Mouse (Mus musculus) right cerebral cortex, postnatal 25 days (tissue): ENCODE measurements around the gene Casq1.

Experiments used
- DNase-seq: peaks from one replicate; pipeline ENCODE4 v3.0.0; 2022

The Casq1 gene

DNA sequence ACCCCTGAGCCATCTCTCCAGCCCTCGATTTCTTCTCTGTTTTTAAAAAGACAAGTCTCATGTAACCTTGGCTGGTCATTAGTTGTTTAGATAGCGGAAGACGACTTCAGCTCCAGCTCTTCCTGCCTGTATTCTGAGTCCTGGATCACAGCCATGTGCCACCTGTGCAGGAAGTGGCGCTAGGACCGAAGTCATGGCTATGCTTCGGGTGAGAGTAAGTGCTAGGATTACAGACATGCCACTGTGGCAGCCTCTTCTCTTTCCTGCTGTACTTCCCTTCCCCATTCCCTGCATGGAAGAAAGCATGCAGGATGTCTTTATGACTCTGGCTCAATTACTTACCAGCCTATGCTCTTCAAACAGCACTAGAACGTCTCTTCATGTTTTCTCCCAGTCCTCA, 40.6 kb downstream of the Casq1 start:
- no peak for DNase-seq

DNA sequence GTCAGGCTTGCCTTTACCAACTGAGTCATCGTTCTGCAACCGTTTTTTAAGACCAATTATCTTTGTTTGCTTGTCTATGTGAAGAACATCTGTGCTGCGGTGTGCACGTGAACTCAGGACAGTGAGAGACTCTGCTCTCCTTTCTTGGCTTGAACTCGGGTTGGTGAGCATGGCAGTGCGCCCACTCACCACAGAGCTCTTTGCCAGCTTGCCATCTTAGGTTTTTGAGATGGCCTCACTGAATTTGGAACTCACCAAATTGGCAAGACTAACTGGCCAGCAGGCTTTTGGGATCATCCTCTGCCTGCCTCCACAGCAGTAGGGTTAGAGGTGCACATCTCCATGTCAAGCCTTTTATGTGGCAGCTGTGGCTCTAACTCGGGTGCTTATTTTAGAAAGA, 41.9 kb downstream of the Casq1 start:
- DNase-seq = no peak

DNA sequence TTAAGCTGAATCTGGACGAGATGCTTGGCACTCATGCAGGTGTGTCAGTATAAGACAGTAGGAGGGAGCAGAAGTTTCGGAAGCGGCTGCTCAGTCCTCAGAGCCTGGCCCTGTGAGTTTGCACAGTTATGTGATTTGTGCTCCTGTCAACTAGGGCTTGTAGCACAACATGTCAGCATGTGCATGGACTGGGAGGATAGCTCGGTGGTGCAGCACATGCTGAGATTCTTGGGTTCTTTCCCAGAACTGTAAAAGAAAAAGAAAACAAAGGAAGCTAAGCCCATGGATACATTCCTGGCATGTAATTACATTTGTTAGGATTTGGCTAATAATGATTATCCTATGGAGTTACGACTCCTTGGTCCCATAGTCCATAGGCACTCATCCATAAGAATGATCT, 46.5 kb downstream of the Casq1 start:
- DNase-seq = no peak

DNA sequence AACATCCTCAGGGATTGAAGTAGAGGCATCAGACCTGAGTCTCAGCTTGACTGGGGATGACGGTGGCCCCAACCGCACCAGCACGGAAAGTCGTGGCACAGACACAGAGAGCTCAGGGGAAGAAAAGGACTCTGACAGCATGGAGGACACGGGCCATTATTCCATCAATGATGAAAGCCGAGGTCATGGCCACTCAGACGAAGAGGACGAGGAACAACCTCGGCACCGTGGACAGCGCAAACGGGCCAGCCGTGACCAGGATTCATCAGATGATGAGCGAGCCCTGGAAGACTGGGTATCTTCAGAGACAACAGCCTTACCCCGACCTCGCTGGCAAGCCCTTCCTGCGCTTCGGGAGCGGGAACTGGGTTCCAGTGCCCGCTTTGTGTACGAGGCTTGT, 47.3 kb downstream of the Casq1 start:
- DNase-seq = no peak

DNA sequence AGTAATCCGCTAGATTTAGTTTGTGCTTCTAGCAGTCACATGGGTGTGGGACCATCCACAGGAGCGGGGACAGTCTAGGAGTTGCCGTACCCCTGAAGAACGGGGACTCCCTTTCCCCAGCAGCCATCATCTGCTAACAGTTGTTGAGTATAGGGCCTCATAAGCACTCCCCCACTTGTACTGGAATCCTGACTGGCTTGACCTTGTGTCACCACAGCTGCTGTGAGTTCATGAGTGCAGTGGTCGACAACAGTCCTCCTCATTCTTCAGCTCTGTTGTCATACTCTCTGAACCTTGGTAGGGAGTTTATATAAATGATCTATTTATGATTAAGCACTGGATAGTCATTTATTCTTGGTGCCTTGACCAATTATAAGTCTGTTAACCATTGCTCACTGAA, 49.9 kb downstream of the Casq1 start:
- no peak for DNase-seq

DNA sequence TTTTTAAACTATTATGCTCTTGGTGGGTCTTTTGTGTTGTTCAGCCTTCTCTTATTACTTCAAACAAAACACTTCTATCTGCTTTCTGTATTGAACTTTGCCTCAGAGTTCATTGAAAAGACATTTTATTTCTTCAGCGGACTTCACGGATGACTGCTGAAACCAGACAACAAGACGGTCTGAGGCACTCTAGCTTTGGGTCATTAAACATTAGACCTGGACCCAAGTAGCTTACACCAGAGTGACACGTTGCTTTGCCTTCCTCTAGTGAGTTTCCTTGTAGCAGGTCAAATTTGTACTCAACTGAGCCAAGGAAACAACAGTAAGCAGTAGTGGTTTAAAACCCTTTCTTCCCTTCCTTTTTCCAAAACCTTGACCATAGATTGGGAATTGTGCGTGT, 51.8 kb downstream of the Casq1 start:
- DNase-seq = no peak

DNA sequence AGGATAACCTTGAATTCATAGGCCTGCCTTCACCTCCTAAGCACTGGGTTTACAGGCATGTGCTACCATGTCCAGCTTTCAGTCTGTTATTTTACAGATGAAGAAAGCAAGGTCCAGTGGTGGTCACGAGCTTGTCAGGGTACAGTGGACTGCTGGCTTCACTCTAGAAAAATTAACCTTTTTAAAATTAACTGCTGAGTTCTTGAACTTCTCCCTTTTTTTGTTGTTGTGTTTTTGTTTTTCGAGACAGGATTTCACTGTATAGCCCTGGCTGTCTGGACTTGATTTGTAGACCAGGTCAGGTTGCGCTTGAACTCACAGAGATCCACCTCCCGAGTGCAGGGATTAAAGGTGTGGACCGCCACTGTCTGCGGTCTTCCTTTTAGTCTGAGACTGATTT, 56.7 kb downstream of the Casq1 start:
- DNase-seq = no peak

DNA sequence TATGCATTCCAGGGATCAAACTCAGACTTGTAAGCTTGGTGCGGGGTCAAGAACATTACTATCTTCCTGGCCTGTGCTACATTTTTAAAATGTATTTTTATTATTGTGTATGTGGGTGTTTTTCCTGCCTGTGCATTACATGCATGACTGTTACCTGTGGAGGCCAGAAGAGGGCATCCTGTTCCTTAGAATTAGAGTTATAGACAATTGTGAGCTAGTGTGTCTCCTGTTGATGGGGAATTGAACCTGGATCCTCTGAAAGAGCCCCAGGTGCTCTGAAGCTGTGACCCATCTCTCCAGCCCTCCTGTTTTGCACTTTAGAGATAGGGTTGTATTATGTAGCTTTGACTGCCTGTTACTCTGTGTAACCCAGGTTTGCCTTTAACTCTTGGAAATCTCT, 57.7 kb downstream of the Casq1 start:
- DNase-seq = no peak

DNA sequence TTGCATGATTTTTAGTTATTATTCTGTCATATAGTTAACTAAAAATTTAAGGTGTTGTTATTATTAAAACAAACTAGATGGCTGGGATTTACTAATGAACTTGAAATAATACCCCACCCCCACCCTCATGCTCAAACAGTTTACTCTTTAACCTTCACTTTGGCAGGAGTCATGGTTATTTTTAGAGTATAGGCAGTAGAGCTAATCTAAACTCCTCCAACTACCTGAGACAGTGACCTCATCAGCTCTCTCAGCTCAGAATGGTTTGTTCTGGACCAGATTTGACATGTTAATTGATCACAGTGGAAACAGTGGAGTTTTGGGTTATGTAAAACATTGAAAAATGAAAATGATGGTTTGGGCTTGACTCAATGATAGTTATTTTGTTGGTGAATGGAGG, 59.2 kb downstream of the Casq1 start:
- no peak for DNase-seq

DNA sequence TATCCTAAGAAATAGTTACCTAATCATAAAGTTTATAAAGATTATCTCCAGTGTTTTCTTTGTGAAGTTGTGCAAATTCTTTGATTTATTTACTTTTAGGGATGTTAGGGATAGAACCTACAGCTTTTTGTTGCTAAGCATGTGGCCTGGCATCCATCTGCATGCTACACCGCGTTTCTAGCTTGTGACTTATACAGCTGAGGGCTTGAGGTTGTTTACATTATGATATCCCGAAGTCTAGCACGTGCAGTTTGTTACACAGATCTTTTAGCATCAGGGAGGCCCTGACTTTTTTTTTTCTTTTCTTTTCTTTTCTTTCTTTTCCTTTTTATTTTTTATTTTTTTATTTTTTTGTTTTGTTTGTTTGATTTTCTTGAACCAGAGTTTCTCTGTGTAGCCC, 59.7 kb downstream of the Casq1 start:
- no peak for DNase-seq
